Mouse (Mus musculus): ENCODE measurements around the gene Blcap. TPM values are rescaled to one million over a fixed set of nuclear protein-coding genes. Genes with fewer than 3 reads are reported as not detected.

The Blcap gene
- polyA plus RNA-seq, 1 experiment = 231 TPM

DNA sequence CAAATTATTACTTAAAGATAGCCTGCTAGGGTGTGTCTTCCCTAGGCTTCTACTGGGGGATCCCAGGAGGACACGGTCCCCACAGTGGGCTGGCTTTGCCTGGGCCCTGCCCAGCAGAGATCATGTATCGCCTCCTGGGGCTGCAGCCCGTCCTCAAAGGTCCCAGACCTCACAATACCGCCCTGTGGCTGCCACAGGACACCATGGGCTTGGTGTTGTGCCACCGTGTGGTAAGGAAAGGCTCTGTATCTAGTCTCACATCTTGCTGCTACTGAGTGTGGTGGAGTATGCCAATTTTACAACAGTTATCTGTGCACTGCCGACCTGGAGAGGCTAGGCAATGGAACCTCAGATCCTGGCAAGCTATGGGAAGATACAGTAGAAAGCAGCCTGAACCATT is 12.6 kb downstream of the Blcap start:
- DNase-seq (ENCODE audit: low read depth) = peak; percentile 74
- TF ChIP-seq POLR2A (IDR thresholded peaks at IDR 0.05; ENCODE audit: borderline replicate concordance, extremely low read depth, insufficient read depth, insufficient read length, poor library complexity, severe bottlenecking) (no peak), CTCF (IDR thresholded peaks at IDR 0.05; ENCODE audit: borderline replicate concordance, extremely low read depth, insufficient read depth, insufficient read length) (peak; percentile 51; the same call in 1 of the 2 replicates)

DNA sequence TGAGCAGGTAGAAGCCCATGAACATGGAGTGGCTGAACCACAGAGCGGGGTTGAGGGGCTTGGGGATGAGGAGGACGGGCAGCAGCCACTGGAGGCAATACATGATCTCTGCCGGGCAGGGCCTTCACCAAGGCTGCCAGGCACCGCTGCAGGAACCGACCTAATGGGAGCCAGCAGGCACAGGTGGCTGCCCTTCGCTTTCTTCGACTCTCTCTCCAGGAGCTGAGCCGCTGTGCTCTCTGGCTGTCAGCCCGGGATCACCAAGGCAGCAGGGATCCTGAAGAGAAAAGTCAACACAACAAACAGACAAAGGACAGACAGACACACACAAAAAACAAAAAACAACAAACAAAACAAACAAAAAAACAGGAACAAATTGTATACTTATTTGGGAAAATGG is 13.0 kb downstream of the Blcap start:
- TF ChIP-seq CTCF (IDR thresholded peaks at IDR 0.05; ENCODE audit: borderline replicate concordance, extremely low read depth, insufficient read depth, insufficient read length) (no peak), POLR2A (IDR thresholded peaks at IDR 0.05; ENCODE audit: borderline replicate concordance, extremely low read depth, insufficient read depth, insufficient read length, poor library complexity, severe bottlenecking) (no peak)
- DNase-seq (ENCODE audit: low read depth) = no peak

DNA sequence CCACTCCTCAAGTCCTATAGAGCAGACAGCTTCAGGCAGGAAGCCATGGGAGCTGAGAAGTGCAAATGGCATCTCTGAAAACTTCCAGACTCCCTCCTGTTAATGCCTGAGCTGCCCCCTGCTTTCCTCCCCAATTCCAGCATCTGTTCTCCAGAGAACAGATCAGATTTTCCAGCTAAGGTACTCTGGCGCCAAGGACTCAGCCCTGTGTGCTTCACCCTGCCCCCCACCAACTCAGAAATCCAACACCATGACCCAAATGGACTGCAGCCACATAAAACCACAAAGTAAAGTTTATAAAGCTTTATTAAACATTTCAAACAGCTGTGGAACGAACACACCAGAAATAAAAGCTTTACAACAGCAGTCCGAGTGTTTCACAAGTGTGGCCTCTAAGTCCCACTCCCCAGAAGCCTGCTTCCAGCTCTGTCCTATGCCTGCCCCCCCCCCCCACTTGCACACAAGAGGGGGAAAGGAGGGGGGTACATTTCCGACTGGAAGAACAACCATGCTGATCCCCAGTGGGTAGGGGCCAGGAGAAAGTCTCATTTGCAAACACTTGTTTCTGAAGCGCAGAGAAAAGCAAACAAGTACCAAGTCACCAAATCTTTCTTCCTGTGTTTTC is 14.9 kb downstream of the Blcap start:
- TF ChIP-seq POLR2A (IDR thresholded peaks at IDR 0.05; ENCODE audit: borderline replicate concordance, extremely low read depth, insufficient read depth, insufficient read length, poor library complexity, severe bottlenecking) (no peak), CTCF (IDR thresholded peaks at IDR 0.05; ENCODE audit: borderline replicate concordance, extremely low read depth, insufficient read depth, insufficient read length) (no peak)

DNA sequence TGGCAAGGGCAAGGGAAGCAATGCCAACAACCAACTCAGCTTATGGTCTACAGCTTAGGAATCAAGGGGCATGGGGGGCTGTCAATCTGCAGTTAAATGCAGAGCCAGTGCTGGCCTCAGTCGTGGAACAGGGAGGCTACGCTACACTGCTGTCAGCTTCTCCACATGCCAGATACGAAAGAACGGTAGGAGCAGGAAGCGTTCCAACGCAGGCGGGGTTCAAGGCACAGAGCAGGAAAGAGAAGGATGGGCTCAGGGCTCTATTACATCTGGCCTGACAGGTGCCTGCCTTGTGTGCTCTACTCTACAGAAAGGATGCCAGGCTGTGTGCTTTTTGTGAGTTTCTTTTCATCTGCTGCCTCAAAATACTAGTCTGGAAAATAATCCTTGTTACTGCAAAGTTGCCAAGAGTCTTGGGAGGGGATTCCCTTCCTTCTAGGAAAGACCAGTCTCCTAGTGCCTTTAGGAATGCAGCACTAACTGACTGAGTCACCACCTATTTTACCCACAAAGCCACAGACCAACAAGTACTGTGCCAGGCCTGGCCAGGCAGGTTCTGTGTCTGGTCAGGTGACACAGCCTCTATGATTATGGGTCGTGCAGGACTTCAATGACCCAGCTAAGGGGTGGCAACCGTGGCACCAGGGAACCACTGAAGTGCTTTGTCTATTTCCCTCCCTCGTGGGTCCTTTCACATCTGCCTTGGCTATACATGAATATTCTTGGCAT is 18.8 kb downstream of the Blcap start:
- DNase-seq (ENCODE audit: low read depth) = no peak
- TF ChIP-seq CTCF (IDR thresholded peaks at IDR 0.05; ENCODE audit: borderline replicate concordance, extremely low read depth, insufficient read depth, insufficient read length) (no peak), POLR2A (IDR thresholded peaks at IDR 0.05; ENCODE audit: borderline replicate concordance, extremely low read depth, insufficient read depth, insufficient read length, poor library complexity, severe bottlenecking) (no peak)

More for the DNA sequence above, 14.9 kb downstream of the Blcap start:
- no peak for DNase-seq (ENCODE audit: low read depth)

DNA sequence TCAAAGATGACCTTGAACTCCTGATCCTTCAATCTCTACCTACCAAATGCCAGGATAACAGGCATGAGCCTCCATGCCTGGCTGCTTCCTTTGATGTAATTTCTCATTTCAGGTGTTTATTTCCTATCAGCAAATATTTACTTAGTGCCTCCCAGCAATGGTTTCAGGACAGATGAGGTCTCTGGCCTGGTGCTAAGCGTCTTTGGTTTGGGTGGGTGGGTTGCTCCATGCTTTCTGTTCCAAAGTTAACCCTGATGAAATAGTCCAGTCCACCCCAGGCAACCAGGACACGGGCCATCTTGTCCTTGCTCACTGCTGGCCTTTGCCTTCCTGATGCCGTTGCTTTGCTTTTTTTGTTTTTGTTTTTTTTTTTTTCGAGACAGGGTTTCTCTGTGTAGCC is 20.8 kb downstream of the Blcap start:
- TF ChIP-seq POLR2A (IDR thresholded peaks at IDR 0.05; ENCODE audit: borderline replicate concordance, extremely low read depth, insufficient read depth, insufficient read length, poor library complexity, severe bottlenecking) (no peak), CTCF (IDR thresholded peaks at IDR 0.05; ENCODE audit: borderline replicate concordance, extremely low read depth, insufficient read depth, insufficient read length) (no peak)
- DNase-seq (ENCODE audit: low read depth) = no peak

DNA sequence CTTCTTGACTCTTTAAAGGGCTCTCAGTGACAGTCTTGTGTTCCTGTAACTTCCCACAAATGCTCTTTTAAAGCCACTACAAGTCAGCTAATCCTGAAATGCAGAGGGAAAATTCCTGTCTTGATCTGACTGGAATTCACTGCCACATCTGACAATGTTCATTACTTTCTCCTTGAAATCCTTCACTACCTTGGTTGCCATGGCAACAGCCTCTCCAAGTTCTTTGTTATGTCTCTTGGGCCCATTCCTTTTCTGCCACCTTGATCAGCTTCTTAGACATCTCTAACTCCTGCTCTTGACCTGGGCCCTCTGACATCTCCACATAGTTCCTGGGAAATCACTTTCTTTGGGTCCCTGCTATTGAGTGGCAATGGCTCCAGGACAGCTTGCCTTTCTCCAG is 24.4 kb downstream of the Blcap start:
- DNase-seq (ENCODE audit: low read depth) = peak; percentile 78
- TF ChIP-seq POLR2A (IDR thresholded peaks at IDR 0.05; ENCODE audit: borderline replicate concordance, extremely low read depth, insufficient read depth, insufficient read length, poor library complexity, severe bottlenecking) = no peak
- no peak for TF ChIP-seq CTCF (IDR thresholded peaks at IDR 0.05; ENCODE audit: borderline replicate concordance, extremely low read depth, insufficient read depth, insufficient read length)

DNA sequence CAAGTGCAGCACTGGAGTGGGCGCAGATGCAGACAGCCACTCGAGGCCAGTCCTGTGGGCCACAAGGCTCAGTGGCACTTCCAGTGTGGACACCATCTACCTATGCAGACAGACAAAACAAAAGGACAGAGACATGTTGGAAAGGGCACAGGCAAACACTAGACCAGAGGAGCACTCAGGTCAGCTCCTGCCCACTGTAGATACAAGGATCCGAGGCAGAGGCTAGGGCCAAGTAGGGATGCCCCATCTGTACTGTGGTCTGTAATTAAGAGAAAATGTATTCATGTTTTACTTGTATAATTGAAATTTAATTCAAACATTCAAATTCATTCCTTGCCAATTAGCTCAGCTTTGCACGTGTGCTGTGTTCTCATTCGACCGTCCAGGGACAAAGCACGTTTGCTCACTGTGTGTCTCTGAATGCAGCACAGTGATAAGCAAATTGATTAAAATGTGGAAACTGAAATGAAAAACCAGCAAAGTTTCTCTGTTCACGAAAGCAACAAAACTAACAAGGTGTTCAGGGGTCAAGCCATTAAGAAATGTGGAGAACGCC is 26.7 kb downstream of the Blcap start:
- TF ChIP-seq CTCF (IDR thresholded peaks at IDR 0.05; ENCODE audit: borderline replicate concordance, extremely low read depth, insufficient read depth, insufficient read length) (no peak), POLR2A (IDR thresholded peaks at IDR 0.05; ENCODE audit: borderline replicate concordance, extremely low read depth, insufficient read depth, insufficient read length, poor library complexity, severe bottlenecking) (no peak)
- peak; percentile 82 for DNase-seq (ENCODE audit: low read depth)

DNA sequence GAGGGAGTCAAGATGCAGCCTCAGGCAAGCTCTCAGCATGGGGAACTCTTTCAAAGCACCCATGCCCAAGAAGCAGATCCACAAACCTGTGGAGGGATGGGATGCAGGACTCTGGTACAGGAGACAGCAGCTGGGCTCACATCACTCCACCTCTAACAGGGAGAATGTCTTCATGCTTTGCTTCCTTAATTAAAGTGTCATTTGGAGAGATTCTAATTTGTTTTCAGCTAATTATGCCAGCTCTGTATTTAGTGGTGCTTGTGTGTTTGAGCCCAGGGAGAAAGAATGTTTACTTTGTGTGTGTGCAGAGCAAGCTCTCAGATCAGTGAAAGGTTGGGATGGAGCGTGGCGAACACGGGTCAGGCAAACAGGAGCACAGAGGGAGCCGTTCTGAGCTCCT is 28.7 kb downstream of the Blcap start:
- DNase-seq (ENCODE audit: low read depth) = no peak
- TF ChIP-seq CTCF (IDR thresholded peaks at IDR 0.05; ENCODE audit: borderline replicate concordance, extremely low read depth, insufficient read depth, insufficient read length) (no peak), POLR2A (IDR thresholded peaks at IDR 0.05; ENCODE audit: borderline replicate concordance, extremely low read depth, insufficient read depth, insufficient read length, poor library complexity, severe bottlenecking) (no peak)

DNA sequence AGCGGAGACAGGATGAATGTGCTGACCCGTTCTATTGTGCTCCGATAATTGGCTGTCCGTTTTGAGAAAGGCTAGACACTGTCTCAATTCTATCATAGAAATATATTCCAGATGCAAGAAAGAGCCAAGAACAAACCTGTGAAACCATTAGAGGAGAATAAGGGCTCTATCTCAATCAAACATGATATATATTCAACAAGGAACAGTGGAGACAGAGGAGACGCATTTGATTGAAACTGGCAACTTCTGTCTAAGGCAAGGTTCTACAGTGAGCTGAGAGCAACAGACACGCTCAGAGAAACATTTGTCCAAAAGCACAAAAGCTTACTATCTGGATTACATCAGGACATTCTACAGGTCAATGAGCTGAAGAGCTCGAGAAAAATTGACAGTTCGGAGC is 29.4 kb downstream of the Blcap start:
- no peak for DNase-seq (ENCODE audit: low read depth)
- TF ChIP-seq CTCF (IDR thresholded peaks at IDR 0.05; ENCODE audit: borderline replicate concordance, extremely low read depth, insufficient read depth, insufficient read length) (no peak), POLR2A (IDR thresholded peaks at IDR 0.05; ENCODE audit: borderline replicate concordance, extremely low read depth, insufficient read depth, insufficient read length, poor library complexity, severe bottlenecking) (no peak)

DNA sequence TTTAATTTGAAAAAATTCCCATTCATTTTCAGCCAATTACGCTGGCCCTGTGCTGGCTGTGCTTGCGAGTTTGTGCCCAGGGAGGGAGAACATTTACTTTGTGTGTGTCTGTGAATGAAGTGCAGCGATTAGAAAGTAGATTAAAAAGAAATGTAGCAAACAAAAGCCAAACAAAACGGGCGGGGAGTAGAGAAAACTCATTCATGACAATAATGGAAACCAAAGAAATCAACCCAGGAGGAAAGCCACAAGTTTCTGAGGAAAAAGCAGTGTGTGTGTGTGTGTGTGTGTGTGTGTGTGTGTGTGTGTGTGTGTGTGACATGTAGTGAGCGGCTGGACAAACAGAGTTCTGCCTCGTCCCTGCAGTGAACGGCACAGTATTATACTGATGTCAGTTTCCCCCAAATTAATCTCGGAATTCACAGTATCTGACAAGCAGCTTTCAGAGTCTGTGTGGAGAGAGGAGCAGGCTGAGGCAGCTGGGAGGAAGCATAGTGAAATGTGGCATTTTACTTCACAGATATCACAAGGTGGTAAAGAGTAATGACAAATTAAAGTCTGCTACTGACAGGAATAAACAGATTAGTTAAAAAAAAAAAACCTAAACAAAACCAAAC is 30.0 kb downstream of the Blcap start:
- no peak for TF ChIP-seq CTCF (IDR thresholded peaks at IDR 0.05; ENCODE audit: borderline replicate concordance, extremely low read depth, insufficient read depth, insufficient read length)
- no peak for TF ChIP-seq POLR2A (IDR thresholded peaks at IDR 0.05; ENCODE audit: borderline replicate concordance, extremely low read depth, insufficient read depth, insufficient read length, poor library complexity, severe bottlenecking)
- DNase-seq (ENCODE audit: low read depth) = peak; percentile 88
